Mouse (Mus musculus) midbrain, postnatal 0 days (tissue): ENCODE data around the gene Agmo. TPM values are rescaled to one million over a fixed set of nuclear protein-coding genes. Genes with fewer than 3 reads are reported as not detected.

Experiments
- ATAC-seq: fragments of 200-750 bp; cut with Nextera tagmentation; 2 replicates; pipeline ENCODE4 v1.8.0; 2017; ENCODE audit warnings: moderate number of reproducible peaks, mild to moderate bottlenecking, moderate TSS enrichment, moderate library complexity; ENCODE audit not compliant: low FRiP score
- DNase-seq: peaks from one replicate; pipeline ENCODE4 v3.0.0-alpha.2; 2015; ENCODE audit warnings: low spot score
- H3K27ac ChIP-seq: fragments of 300-500 bp; sonication (generic); 2 replicates; pipeline ENCODE4 v1.5.1; 2014; ENCODE audit warnings: low read depth, mild to moderate bottlenecking, low read length, mixed read lengths
- H3K27me3 ChIP-seq: fragments of 300-500 bp; sonication (generic); 2 replicates; pipeline ENCODE4 v1.6.1; 2014; ENCODE audit warnings: low read length, control low read depth, mixed read lengths; ENCODE audit not compliant: insufficient read depth
- H3K36me3 ChIP-seq: fragments of 300-500 bp; sonication (generic); 2 replicates; pipeline ENCODE4 v1.6.1; 2014; ENCODE audit warnings: low read length, control low read depth, mixed read lengths; ENCODE audit not compliant: insufficient read depth
- H3K4me1 ChIP-seq: fragments of 300-500 bp; sonication (generic); 2 replicates; pipeline ENCODE4 v1.6.1; 2014; ENCODE audit warnings: mild to moderate bottlenecking, control low read depth, antibody characterized with exemption, low read length, mixed read lengths; ENCODE audit not compliant: insufficient read depth
- H3K4me2 ChIP-seq: fragments of 300-500 bp; sonication (generic); 2 replicates; pipeline ENCODE4 v1.6.1; 2014; ENCODE audit warnings: low read depth, mild to moderate bottlenecking, low read length, mixed read lengths; ENCODE audit not compliant: poor library complexity, severe bottlenecking
- H3K4me3 ChIP-seq: fragments of 300-500 bp; sonication (generic); 2 replicates; pipeline ENCODE4 v1.5.1; 2014; ENCODE audit warnings: low read depth, mild to moderate bottlenecking, low read length, moderate library complexity
- H3K9ac ChIP-seq: fragments of 300-500 bp; sonication (generic); replicated peaks from 2 replicates; pipeline ENCODE4 v1.6.1; 2014; ENCODE audit warnings: mild to moderate bottlenecking, low read length, moderate library complexity, mixed read lengths; ENCODE audit not compliant: poor library complexity, severe bottlenecking
- H3K9me3 ChIP-seq: fragments of 300-500 bp; sonication (generic); 2 replicates; pipeline ENCODE4 v1.6.1; 2016; ENCODE audit warnings: low read length, control low read depth
- CTCF ChIP-seq: IDR thresholded peaks from 2 replicates; pipeline ENCODE4 v1.5.1; 2016; ENCODE audit warnings: antibody characterized with exemption, mild to moderate bottlenecking
- WGBS: fragments of 180-500 bp; shearing (Covaris S2); extraction: QIAGEN DNeasy Blood & Tissue Kit; methylation state at CpG from one replicate; pipeline ENCODE4 v1.1.7; 2014; 5-methylcytosine and 5-hydroxymethylcytosine counted together
- polyA plus RNA-seq: library from polyadenylated mRNA; unstranded; fragments of >200 nt; fragmentation: Nextera tagmentation; extraction: Ambion mirVana; gene quantifications from 2 replicates; pipeline ENCODE4 v1.2.1, GENCODE M21; 2015
- total RNA-seq: library from RNA; depleted of rRNA; stranded (reverse); fragments of >200 nt; gene quantifications from 2 replicates; pipeline ENCODE4 v1.2.3, GENCODE M21; 2014; rRNA removed

Agmo gene
- total and polyA plus RNA-seq, 2 experiments from 2014 or later, result 2.2 to 2.5 TPM

- Histone ChIP-seq H3K4me3 (no peak overlapping the region), H3K9me3 (no peaks in the 10 kb centered on the region), H3K9ac (no peak overlapping the region), H3K36me3 (no peaks in the 10 kb centered on the region), H3K4me1 (no peaks in the 10 kb centered on the region), H3K27me3 (no peaks in the 10 kb centered on the region), H3K4me2 (no peak overlapping the region), H3K27ac (no peak overlapping the region)
- ATAC-seq (no peak), DNase-seq (no peak)
- TF ChIP-seq CTCF, result no peak
- WGBS, result 97% methylated on average over 4 of the region's 4 CpGs
Observed at GRCm38 (mm10) chr12:37612837-37613236, 371.4 kb downstream of the Agmo start.

- H3K27ac ChIP-seq, result no peak overlapping the region
- H3K4me3 ChIP-seq, result no peak overlapping the region
- H3K4me1 ChIP-seq, result no peaks in the 10 kb centered on the region
- TF ChIP-seq CTCF, result no peak
- H3K4me2 ChIP-seq, result no peak overlapping the region
- no peak overlapping the region for H3K9ac ChIP-seq
- ATAC-seq (no peak), DNase-seq (no peak)
- no peaks in the 10 kb centered on the region for H3K9me3 ChIP-seq
- 84% methylated on average over 2 of the region's 2 CpGs for WGBS
- no peaks in the 10 kb centered on the region for H3K36me3 ChIP-seq
- H3K27me3 ChIP-seq, result no peaks in the 10 kb centered on the region
Observed at GRCm38 (mm10) chr12:37614769-37615168, 373.3 kb downstream of the Agmo start.

- Histone ChIP-seq H3K9me3 (no peaks in the 10 kb centered on the region), H3K9ac (no peak overlapping the region), H3K27ac (no peak overlapping the region), H3K36me3 (no peaks in the 10 kb centered on the region), H3K27me3 (no peaks in the 10 kb centered on the region), H3K4me1 (no peaks in the 10 kb centered on the region), H3K4me3 (no peak overlapping the region), H3K4me2 (no peak overlapping the region)
- no peak for ATAC-seq
- DNase-seq, result no peak
- no peak for TF ChIP-seq CTCF
Observed at GRCm38 (mm10) chr12:37624078-37624477, 382.6 kb downstream of the Agmo start.

Other genes starting within 250 kb of the Agmo start
- 0.11 and 0.28 TPM in 2 replicates for gene Meox2, start 133.1 kb upstream of the Agmo start, total RNA-seq
- 0.09 and 0.20 TPM in 2 replicates for gene Meox2, start 133.1 kb upstream of the Agmo start, polyA plus RNA-seq